Mouse (Mus musculus) liver, embryonic 11.5 days (tissue): Measurements from ENCODE around the gene Entpd2. TPM values are rescaled to one million over a fixed set of nuclear protein-coding genes. Genes with fewer than 3 reads are reported as not detected.
A peak's percentile ranks its signal among the peaks of the same experiment; 100 is the strongest.

Experiments
- ATAC-seq: fragments of 200-750 bp; cut with Nextera tagmentation; replicated peaks from 2 replicates; pipeline ENCODE4 v1.8.0; 2017; ENCODE audit warnings: moderate number of reproducible peaks, mild to moderate bottlenecking, moderate TSS enrichment, moderate library complexity; ENCODE audit not compliant: low FRiP score
- DNase-seq: peaks from one replicate; pipeline ENCODE4 v3.0.0-alpha.2; 2017; ENCODE audit warnings: low spot score
- H3K27ac ChIP-seq: fragments of 300-500 bp; sonication (generic); 2 replicates; pipeline ENCODE4 v1.5.1; 2014; ENCODE audit warnings: mild to moderate bottlenecking, low read depth, low read length, control low read depth
- H3K27me3 ChIP-seq: fragments of 300-500 bp; sonication (generic); replicated peaks from 2 replicates; pipeline ENCODE4 v1.6.1; 2014; ENCODE audit warnings: low read length, mixed read lengths; ENCODE audit not compliant: control insufficient read depth, insufficient read depth
- H3K36me3 ChIP-seq: fragments of 300-500 bp; sonication (generic); 2 replicates; pipeline ENCODE4 v1.6.1; 2014; ENCODE audit warnings: mild to moderate bottlenecking, low read length, moderate library complexity, mixed read lengths; ENCODE audit not compliant: control insufficient read depth, insufficient read depth
- H3K4me1 ChIP-seq: fragments of 300-500 bp; sonication (generic); replicated peaks from 2 replicates; pipeline ENCODE4 v1.6.1; 2014; ENCODE audit warnings: low read length, mixed read lengths; ENCODE audit not compliant: control insufficient read depth, insufficient read depth
- H3K4me2 ChIP-seq: fragments of 300-500 bp; sonication (generic); 2 replicates; pipeline ENCODE4 v1.6.1; 2014; ENCODE audit warnings: mild to moderate bottlenecking, control low read depth, moderate library complexity
- H3K4me3 ChIP-seq: fragments of 300-500 bp; sonication (generic); 2 replicates; pipeline ENCODE4 v1.5.1; 2014; ENCODE audit warnings: low read depth, low read length, control low read depth
- H3K9ac ChIP-seq: fragments of 300-500 bp; sonication (generic); 2 replicates; pipeline ENCODE4 v1.6.1; 2014; ENCODE audit warnings: low read depth, low read length, control low read depth
- H3K9me3 ChIP-seq: fragments of 300-500 bp; sonication (generic); 2 replicates; pipeline ENCODE4 v1.6.1; 2016; ENCODE audit warnings: low read length, inconsistent platforms, mixed read lengths; ENCODE audit not compliant: control insufficient read depth
- WGBS: fragments of 180-500 bp; shearing (Covaris S2); extraction: QIAGEN DNeasy Blood & Tissue Kit; methylation state at CpG from one replicate; pipeline ENCODE4 v1.1.7; 2014; 5-methylcytosine and 5-hydroxymethylcytosine counted together
- polyA plus RNA-seq: library from polyadenylated mRNA; unstranded; fragments of >200 nt; fragmentation: Nextera tagmentation; extraction: Ambion mirVana; gene quantifications from 2 replicates; pipeline ENCODE4 v1.2.1, GENCODE M21; 2014

Gene Entpd2
- polyA plus RNA-seq, 1 experiment from 2014 or later, result 0.25 TPM

DNA sequence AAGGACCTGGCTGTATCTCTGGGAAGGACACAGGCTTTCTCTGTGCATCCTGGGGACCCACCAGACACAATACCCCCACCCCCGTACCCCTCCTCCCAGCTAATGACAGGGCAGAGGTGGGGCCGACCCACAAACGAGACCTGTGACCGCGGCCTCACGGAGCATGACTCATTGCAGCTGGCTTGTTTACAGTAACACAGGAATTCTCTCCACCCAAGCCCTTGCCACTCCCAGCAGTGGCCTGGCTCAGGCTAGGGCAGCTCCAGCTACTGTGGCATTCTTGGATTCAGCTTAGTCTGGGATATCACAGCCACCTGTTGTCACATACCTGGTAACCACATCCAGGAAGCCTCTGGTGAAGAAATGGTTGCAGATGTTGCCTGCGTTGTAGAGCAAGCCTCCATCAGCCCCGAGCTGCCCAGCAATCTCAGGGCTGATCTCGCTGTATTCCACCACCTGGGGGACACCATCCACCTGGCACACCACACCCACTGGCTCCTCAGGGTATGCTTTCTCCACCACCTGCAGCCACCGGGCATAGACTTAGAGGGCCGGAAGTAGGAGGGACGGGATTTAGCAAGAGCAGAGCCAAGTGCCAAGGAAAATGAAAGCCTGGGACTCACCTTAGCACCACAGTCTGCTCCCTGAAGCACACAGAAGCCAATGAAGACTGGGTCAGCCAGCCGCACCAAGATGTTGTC, 32.0 kb upstream of the Entpd2 start:
- no peak overlapping the region for H3K9ac ChIP-seq
- no peaks in the 10 kb centered on the region for H3K9me3 ChIP-seq
- 65% methylated on average over 13 of the region's 13 CpGs for WGBS
- no peak overlapping the region for H3K27ac ChIP-seq
- no peak for ATAC-seq
- H3K4me1 ChIP-seq, result peaks cover 3% of the 10 kb centered on the region; the same call in 1 of the 2 replicates
- H3K4me3 ChIP-seq, result no peak overlapping the region
- no peak for DNase-seq
- no peaks in the 10 kb centered on the region for H3K36me3 ChIP-seq
- H3K27me3 ChIP-seq, result peaks cover 2% of the 10 kb centered on the region
- no peak overlapping the region for H3K4me2 ChIP-seq

DNA sequence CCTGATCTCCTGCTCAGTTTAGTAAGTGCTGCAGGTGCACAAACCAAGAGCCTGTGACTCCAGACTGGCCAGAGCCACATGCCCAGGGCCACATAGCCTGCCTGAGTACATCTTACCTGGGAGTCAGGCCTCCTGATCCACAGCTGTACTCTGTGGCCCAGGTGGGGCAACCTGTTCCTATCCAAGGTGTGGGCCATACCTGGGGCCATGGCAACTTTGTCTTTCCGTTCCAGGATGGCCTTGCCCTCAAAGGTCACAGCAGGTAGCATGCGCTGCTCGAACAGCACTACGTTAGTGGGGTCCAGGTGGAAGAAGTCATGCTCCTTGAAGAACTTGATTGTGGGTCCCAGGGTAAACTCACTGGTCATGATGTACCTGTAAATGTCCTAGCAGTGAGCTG, 31.4 kb upstream of the Entpd2 start:
- 84% methylated on average over 4 of the region's 4 CpGs for WGBS
- H3K4me3 ChIP-seq, result no peak overlapping the region
- peaks cover 6% of the 10 kb centered on the region for H3K4me1 ChIP-seq
- H3K4me2 ChIP-seq, result peak overlapping the region; percentile 100
- H3K27ac ChIP-seq, result no peak overlapping the region
- ATAC-seq (no peak), DNase-seq (no peak)
- H3K9me3 ChIP-seq, result no peaks in the 10 kb centered on the region
- H3K36me3 ChIP-seq, result no peaks in the 10 kb centered on the region
- no peak overlapping the region for H3K9ac ChIP-seq
- peaks cover 2% of the 10 kb centered on the region for H3K27me3 ChIP-seq

DNA sequence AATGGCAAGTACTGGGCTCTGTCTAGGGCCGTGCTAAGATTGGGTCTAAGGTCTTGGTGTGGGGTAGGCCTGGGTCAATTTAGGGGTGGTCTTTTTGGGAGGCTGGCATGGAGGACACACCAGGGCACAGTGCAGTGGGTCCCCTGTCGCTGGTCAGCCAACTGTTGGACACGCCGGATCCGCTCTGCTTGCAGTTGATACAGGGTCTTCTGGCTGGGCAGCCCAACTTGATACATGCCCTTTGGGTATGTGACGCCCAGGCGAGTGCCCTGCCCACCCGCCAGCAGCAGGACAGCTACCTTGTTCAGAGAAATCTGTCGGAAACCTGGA, 30.9 kb upstream of the Entpd2 start:
- Histone ChIP-seq H3K9ac (peak overlapping the region; percentile 74), H3K9me3 (no peaks in the 10 kb centered on the region), H3K36me3 (no peaks in the 10 kb centered on the region), H3K4me2 (peak overlapping the region; percentile 100), H3K4me1 (peaks cover 9% of the 10 kb centered on the region), H3K27ac (no peak overlapping the region), H3K27me3 (peaks cover 2% of the 10 kb centered on the region), H3K4me3 (peak overlapping the region; percentile 77)
- ATAC-seq, result peak; percentile 14; the same call in 1 of the 2 replicates
- no peak for DNase-seq
- WGBS, result 25% methylated on average over 9 of the region's 9 CpGs

DNA sequence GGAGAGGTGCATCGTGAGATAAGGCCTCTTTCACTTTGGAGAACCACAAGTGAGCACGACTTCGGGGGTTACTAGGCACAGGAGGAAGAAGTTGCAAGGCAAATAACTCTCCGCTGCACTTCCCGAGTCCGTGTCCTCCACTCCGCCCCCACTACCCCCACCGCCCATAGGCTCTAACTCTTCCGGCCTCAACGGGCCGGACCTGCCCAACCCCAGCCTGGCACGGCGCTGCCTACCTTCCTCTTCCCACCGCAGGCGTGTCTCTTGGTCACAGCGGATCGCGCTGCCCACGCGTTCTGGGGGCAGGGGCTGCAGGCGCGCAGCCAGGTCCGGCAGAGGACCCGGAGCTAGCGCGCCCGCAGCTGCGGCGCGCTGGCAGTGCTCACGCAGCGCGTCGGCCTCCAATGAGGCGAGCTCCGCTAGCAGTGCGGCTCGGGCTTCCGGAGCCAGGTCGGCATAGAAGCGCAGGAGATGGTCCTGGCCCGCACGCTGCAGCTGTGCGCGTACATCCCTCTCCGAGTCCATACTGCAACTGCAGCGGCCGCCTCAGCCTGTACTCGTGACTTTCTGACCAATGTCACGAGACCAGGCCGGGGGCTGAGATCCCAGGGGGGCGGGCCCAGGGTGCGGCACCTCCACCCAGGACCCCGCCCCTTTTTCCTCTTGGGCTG, 30.4 kb upstream of the Entpd2 start, which contains the start of gene Uap1l1:
Gene Uap1l1, minus strand, starts transcription at position 592 of the 671 bp plus-strand sequence.
- H3K9ac ChIP-seq, result peak within 1 kb of the TSS; percentile 74
- DNase-seq (peak; percentile 83), ATAC-seq (peak; percentile 76)
- H3K36me3 ChIP-seq, result no peaks in the 10 kb centered on the region
- WGBS, result under 1% methylated on average over 54 of the region's 54 CpGs
- peak within 1 kb of the TSS; percentile 77 for H3K4me3 ChIP-seq
- H3K9me3 ChIP-seq, result no peaks in the 10 kb centered on the region
- no peak within 1 kb of the TSS for H3K27ac ChIP-seq
- H3K4me2 ChIP-seq, result peak within 1 kb of the TSS; percentile 100
- H3K27me3 ChIP-seq, result peaks cover 2% of the 10 kb centered on the region
- peaks cover 9% of the 10 kb centered on the region for H3K4me1 ChIP-seq

DNA sequence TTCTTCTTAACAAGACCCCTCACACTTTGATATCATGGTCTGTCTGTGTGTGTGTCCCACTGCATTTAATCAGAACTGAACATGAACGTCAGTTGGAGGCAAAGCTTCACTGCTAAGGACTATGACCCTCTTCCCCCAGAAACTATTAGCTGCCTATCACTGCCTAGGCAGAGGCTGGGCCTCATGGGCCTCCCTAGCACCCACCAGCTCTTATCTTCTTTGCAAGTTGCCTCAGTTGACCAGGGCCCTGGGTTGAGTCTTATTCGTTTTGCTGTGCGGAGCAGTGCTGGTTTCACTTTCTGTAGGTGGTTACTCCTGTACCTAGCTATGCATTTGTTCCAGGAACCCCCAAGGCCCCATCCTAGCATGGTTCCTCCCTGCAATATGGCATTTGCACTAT, 25.7 kb upstream of the Entpd2 start:
- peak; percentile 80 for ATAC-seq
- DNase-seq, result no peak
- WGBS, result 46% methylated on average over 3 of the region's 3 CpGs
- peaks cover 37% of the 10 kb centered on the region for H3K4me1 ChIP-seq
- H3K36me3 ChIP-seq, result peaks cover 6% of the 10 kb centered on the region; the same call in 1 of the 2 replicates
- peak overlapping the region; percentile 59 for H3K4me2 ChIP-seq
- H3K9ac ChIP-seq, result peak overlapping the region; percentile 46; the same call in 1 of the 2 replicates
- H3K27ac ChIP-seq, result peak overlapping the region; percentile 67
- H3K9me3 ChIP-seq, result no peaks in the 10 kb centered on the region
- 0 out of 2 replicates have a peak overlapping the region, but pooled peaks have one; percentile 3 for H3K4me3 ChIP-seq
- H3K27me3 ChIP-seq, result 0 out of 2 replicates have a peak, but pooled peaks cover 2% of the 10 kb centered on the region

DNA sequence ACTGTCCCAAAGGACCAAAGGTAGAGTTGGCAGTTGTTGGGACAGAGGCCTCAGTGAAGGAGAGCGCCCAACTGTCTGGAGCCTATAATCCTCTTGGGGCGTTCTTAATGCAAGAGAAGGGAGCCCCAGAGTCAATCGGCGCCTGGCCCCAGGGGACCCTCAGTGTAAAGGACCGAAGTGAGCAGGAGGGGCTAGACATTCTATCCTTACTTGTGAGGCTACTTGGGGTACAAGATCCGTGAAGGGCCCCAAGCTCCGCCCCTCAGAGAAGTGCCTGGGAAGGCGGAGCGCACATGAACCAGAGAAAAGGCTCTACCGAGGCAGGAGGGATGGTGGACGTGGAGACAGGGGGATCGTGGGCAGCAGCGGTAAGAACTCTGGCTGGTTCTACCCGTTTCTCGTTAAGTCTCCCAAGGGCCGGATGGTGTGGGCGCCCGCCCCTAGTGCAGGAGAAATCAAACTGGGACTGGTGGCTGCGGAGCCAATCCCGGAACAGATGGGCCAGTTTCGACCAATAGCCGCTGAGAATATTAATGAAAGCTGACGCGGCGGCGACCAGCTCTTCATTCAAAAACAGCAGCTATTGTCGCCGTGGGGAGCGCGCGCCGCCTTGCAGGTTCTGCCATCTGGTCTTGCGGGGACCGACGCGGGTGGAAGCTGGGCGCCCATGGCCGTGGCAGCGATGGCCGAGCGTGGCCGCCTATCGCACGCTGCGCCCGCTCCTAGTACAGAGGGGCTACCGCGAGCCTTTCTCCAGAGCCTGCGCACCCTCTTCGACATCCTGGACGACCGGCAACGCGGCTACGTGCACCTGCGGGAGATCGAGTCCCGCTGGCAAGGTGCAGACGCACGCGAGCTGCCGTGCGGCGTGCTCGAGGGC, 23.7 kb upstream of the Entpd2 start, which contains the start of gene Sapcd2:
Gene Sapcd2, plus strand, starts transcription at position 558 of the 880 bp plus-strand sequence.
- peaks cover 34% of the 10 kb centered on the region for H3K4me1 ChIP-seq
- WGBS, result 1% methylated on average over 65 of the region's 65 CpGs
- H3K4me2 ChIP-seq, result peak within 1 kb of the TSS; percentile 78
- H3K27ac ChIP-seq, result peak within 1 kb of the TSS; percentile 91
- H3K27me3 ChIP-seq, result 0 out of 2 replicates have a peak, but pooled peaks cover 2% of the 10 kb centered on the region
- ATAC-seq, result peak; percentile 87
- no peaks in the 10 kb centered on the region for H3K9me3 ChIP-seq
- peak within 1 kb of the TSS; percentile 71 for H3K4me3 ChIP-seq
- peak within 1 kb of the TSS; percentile 75 for H3K9ac ChIP-seq
- DNase-seq, result peak; percentile 90
- peaks cover 17% of the 10 kb centered on the region for H3K36me3 ChIP-seq

DNA sequence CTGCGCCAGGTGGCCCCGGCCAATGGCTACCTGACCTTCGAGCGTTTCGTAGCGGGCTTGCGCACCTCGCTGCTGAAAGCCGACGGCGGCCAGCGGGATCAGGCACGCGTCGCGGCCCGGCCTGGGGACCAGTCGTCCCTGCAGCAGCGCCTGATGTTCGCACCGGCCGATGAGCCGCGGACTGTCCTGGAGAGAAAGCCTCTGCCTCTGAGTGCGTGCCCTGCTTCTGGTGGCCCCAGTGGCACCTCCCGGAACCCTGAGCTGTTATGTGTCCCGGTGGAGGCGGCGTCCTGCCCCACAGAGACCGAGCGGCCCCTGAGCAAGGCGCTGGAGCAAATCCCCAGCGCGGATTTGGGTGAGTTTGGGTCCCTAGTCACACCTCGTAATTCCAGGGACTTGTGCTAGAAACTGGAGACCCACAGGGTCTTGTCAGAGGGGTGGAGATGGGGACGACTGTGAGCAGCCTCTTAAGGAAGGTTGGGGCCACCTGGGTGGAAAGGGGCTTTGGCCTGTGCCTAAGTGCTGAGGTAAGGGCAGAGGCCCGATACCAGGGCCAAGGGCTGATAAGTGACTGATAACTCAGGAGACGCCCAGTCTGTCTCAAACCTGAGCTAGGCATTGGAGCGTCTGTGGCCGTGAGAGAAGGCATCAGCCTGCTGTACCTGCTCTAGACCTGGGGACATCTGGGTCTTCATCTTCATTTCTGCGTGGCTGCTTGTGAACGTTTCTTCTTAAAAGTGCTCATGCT, 22.9 kb upstream of the Entpd2 start:
- WGBS, result 2% methylated on average over 42 of the region's 42 CpGs
- ATAC-seq, result peak; percentile 46; the same call in 1 of the 2 replicates
- H3K4me1 ChIP-seq, result peaks cover 34% of the 10 kb centered on the region

More for the DNA sequence above, 22.9 kb upstream of the Entpd2 start:
- Histone ChIP-seq H3K9ac (peak overlapping the region; percentile 75), H3K36me3 (peaks cover 22% of the 10 kb centered on the region), H3K27ac (peak overlapping the region; percentile 91), H3K4me3 (peak overlapping the region; percentile 71), H3K9me3 (no peaks in the 10 kb centered on the region), H3K4me2 (peak overlapping the region; percentile 78), H3K27me3 (0 out of 2 replicates have a peak, but pooled peaks cover 2% of the 10 kb centered on the region)
- peak; percentile 56 for DNase-seq
